Mouse (Mus musculus) layer of hippocampus, adult 9-10 months (tissue): ENCODE measurements around the gene Tnfrsf14.

ENCODE experiments used
- DNase-seq: peaks from one replicate; pipeline ENCODE4 v3.0.0; 2022; ENCODE audit warnings: low spot score

Tnfrsf14 gene

DNA sequence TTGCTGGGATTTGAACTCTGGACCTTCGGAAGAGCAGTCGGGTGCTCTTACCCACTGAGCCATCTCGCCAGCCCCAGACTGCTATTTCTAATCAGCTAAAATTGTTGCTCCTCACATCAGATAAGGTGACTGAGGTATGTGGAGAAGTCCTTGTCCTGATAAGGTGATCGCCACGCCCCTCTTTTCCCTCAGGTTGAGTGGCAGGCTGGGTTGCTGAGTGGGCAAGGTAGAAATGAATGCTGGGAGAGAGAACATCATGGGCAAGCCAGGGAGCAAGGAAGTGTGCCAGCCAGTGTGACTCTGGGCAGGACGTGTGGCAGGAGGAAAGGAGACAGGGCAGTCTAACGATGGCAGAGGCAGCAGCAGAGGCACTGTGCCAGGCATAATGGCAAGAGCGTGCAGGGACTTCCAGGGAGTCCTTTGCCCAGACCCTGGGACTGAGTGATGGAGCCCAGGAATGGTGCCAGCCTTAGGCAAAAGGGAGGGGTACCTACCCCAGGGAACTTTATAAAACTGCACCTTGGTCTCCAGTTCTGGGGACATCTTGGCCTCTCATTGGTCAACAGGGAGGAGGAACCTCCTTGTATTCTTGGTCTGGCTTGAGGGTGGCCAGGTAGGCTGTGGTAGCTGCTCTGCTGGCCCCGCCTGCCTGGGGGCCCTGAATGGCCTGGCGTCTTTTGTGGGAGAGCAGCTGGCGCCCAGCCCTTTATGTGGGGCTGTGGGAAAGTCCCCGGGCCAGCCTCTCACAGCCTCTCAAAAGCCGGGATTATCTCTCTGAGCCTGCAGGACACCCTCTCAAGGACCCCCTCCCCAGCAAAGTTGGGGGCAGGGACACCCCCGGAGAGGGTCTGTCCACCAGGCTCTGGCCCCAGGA lies 19.9 kb upstream of the Tnfrsf14 start:
- DNase-seq: no peak

- DNase-seq: no peak
These were observed 18.0 kb upstream of the Tnfrsf14 start for GRCm38 (mm10) chr4:154946319-154946718.

GRCm38 (mm10) chr4:154944121-154944590 lies 15.8 kb upstream of the Tnfrsf14 start:
- peak; percentile 73 for DNase-seq

DNA sequence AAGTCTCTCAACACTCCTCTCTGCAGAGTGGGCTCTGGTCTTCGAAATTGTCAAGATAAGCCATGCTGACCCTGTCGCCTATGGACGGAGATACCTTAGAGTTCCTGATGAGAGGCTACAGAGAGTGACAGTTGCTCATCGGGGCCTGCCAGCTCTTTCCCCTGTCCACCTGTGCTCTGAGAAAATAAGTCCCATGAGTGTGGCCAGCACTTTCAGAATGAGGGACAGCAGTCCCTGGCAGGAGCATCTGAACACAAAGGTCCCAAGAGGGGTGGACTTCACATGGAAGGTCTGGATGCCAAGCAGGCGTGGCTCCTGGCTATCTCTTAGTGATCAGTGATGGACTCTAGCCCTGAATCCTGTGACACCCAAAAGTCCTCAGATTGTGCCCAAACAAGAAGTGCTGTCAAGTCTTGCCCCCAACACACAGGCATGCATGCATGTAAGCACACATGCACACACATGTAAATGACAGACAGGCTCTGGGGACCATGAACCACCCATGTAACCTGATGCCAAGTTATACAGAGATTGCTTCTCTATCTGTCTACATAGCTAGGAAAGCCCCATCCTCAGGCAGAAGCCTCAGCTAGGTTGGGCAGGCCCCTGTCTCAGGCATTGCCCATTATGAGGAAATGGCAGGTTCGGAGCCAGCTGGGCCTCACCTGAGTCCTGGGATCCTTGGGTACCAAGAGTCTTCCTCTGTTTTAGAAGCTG lies 15.1 kb upstream of the Tnfrsf14 start:
- no peak for DNase-seq

DNA sequence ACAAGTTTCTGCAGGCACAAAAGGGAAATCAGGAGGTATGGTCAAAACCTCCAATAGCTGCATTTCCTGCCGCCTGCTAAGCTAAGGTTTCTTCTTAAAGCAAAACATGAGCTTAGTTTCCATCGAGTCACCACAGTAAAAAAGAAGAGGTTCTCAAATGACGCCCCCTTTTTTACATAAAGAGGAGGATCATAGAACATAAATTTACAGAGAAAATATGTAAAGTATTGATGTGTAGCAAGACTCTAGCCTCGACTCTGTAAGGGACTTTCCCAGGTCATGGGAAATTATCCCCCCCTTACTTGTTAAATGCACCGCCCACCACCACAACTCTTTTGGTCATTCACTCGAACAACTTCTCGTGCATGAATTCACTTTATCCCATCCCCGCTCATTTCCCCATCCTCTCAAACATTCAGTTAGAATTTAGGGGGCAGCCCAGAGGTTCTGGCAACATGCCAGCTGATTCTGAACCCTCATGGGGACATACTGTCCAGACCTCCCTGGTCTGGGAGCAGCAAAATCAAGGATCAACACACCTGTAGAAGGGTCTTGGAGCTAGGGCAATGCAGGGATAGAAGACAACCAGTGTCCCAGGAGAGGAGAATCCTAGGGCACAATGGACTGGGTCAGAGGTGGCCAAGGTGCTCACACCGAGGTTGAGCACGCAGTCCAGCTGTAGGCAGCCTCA lies 14.4 kb upstream of the Tnfrsf14 start:
- DNase-seq: no peak

GRCm38 (mm10) chr4:154941831-154942230 lies 13.5 kb upstream of the Tnfrsf14 start:
- no peak for DNase-seq

GRCm38 (mm10) chr4:154940156-154940555 lies 11.8 kb upstream of the Tnfrsf14 start:
- DNase-seq: no peak

DNA sequence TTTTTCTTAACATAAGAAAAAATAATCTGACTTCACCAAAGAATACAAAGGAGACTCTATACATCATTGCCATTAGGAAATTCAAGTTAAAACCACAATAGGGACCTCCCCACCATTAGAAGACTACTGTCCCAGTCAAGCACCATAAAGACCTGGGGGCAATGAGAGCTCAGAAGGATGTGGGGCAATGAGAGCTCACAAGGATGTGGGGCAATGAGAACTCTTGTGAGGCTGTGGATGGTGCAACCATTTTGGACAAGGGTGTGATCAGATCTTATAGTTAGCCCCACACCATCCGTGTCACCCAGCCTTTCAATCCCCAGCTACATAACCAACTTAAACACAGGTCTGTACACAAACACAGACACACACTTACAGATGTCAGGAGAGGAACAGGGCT lies 9.4 kb upstream of the Tnfrsf14 start:
- no peak for DNase-seq

- DNase-seq: no peak
These were observed 8.3 kb upstream of the Tnfrsf14 start for GRCm38 (mm10) chr4:154936542-154937255.

DNA sequence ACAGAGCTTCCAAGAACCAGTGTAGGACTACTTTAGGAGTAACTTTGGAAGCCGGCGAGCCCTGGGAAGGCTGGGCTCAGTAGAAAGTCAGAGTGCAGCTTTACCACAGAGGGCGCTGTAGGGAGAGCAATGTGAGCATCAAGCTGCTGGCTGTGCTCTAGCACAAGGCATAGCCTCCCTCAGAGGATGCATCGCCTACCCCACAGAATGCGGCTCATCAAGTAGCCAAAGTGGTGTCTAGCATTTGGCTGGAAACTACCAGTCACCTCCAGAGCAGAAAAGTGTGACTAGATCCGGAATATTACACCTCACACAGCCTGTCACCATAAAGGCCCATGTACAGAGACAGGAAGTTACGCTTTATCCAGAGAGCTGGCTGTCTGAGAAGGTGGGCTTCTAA lies 7.4 kb upstream of the Tnfrsf14 start:
- DNase-seq: no peak

DNA sequence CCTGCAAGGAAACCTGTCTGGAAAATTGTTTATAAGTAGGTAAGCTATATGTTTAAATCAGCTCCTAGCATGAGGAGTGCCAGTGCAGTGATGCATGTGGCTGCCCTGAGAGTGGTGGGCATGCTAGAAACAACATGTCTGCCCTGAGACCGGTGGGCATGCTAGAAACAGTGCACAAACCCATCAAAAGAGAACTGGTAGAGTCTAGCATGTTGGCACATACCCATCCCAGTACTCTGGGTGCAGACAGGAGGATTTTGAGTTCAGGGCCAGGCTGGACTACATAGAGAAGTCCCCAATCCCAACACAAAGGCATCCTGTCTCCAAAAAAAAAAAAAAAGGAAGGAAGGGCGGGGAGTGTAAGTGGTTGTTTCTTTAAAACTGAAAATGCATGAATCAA lies 6.4 kb upstream of the Tnfrsf14 start:
- no peak for DNase-seq

DNA sequence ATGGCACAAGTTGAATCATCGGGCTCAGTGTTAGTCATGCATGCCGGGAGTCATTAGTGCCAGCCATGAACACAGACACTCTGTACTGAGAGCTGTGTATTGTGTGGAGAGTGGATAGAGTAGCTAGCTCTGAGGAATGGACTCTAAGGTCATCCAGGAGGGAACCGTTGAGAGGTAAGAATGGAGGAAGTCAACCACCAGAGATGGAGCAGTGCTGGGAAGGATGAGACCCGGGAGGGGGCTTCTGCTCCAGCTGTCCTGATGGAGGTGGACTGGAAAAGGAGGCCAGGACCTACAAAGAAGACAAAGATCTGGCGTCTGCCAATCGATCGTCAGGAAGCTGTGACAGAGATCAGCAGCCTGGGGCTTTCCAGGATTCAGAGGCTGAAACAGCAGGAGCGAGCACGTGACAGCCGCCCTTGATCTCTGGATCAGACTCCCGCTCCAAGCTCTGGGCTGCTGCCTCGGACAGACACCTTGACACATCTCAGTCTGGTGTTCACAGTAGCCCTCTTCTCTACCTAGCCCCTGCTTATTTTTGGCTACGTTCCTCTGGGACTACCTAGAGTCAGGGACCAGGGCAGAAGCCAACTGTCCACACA lies 5.0 kb upstream of the Tnfrsf14 start:
- DNase-seq: no peak

DNA sequence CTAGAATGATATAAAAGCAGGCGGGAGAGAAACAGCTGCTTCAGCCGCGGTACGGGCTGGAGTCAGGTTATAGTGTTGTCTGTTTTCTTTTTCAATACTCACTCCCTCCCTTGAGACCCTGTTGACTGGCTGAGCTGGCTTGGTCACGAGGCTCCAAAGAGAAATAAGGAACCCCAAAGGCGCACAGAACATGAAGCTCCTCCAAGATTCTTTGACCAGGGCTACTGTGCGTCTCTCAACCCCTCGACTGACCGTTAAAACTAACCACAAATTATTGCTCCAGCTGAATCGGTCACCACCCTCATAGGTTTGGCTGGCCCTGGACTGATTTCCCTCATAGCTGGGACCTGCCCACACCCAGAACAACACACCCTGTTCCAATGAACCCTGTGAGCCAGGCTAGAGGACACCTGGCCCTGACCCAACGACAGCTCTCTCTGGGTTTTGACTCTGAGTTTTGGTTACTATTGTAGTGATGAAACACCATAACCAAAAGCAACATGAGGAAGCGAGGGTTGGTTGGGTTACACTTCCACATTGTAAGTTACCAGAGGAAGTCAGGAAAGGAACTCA lies 811 bp upstream of the Tnfrsf14 start:
- no peak for DNase-seq

DNA sequence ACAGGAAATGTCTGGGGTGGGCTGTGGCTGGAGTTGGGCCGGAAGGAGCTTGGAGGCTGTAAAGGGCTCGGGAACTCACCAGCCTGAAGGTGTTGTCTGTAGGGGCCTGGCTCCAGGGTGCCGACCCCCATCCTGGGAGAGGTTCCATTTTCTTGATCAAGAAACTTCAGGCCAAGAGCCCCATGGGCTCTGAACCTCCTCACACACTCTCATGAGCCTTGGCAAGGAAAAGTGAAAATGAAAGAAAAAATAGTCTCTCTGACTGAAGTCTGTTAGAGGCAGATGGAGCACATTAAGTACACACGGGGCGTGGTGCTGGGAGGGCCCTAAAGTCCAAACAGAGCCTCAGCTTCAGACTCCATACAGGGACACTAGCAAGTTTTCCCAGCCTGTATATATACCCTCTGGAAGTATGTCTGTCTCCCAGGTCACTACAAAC lies 445 bp downstream of the Tnfrsf14 start:
- DNase-seq: no peak

DNA sequence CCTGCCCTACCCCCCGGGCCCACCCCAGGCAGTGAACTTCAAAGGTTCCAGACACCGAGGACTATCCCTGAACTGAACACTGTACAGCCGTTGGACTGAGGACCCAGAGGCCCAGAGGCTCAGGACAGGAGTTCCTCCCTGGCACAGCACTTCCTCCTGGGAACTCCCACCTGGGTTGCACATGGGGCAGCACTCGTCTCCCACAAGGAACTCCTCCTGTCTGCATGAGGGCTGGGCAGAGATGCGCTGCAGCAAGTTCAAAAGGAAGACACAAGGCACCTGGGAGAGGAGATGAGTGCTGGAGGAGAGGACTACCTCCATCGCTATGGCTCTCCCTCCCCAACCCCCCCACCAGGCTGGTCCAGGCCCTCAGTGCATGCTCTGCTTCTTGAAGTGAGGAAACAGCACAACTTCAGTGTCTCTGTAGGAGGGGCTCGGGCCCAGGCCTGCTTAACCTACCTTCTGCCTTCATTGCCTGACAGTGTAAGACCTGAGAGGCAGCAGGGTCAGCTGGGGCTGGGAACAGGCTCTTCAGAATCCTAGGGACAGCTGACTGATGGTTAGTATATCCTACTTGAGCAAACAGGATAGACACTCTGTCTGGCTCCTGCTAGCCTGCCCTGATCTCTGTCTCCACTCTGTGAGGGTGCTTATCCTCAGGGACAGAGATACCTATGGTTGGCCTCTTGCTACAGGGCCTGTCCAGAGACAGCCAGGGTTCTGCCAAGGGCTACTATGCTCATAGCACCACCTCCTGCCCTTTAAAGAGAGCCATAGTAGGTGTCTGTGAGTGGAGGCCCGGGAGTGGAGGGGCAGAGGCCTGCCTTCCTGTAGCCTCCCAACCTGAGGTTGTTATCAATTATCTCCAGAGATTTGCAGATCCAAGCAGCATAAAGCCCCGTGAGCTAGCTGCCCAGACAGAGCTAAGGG lies 1.1 kb downstream of the Tnfrsf14 start:
- DNase-seq: no peak

DNA sequence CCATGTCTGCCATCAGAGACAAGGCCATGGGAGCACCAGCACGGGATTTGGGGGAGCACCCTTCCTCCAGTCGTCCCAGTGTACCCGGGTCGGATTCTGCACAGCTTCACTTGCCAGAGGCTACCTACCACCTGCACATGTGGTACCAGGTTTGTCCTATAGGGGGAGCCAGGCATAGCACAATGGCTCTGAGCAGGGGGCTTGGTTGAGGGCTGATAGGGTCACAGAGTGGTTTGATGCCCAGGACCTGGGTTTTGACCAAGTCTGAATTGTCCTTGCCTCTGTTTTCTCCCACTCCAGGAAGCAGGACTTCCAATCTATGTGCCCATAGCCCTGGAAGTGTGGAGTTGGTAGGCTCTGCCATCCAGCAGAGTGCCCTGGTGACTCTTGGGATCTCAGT lies 3.0 kb downstream of the Tnfrsf14 start:
- no peak for DNase-seq

DNA sequence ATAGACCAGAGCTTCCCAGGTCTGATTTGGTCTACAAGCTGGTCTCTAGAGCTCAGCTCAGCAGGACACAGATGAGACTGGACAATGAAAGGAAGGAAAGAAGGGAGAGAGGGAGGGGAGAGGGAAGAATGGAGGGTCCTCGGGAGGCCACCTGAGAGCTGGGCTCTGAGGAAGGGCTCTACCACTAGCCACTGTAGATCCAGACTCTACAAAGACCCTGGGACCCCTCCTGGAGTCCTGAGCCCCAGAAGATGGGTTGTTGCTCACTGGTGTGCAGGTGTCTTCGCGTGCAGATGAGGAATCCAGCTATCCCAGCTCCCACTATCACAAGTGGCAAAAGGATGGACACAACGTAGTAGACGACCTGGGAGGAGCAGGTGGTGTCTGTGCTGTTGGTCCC lies 5.4 kb downstream of the Tnfrsf14 start:
- DNase-seq: no peak

DNA sequence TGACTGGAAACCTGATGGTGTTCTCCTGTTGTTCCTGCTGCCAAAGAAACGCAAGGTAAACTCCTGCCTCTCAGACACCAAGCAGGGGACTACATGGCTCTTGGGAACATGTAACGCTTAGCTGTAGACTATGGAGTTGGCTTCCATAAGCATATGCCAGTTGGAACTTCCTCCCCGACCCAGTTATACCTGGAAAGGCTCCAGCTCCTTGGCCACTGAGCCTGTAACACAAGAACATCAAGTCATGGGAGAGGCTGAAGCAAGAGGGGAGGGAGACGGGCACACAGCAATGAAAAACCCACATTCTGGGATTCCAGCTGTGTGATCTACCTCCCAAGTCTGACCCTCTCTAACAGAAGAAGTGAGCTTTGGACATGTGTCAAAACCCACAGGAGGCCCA lies 6.1 kb downstream of the Tnfrsf14 start:
- DNase-seq: no peak

DNA sequence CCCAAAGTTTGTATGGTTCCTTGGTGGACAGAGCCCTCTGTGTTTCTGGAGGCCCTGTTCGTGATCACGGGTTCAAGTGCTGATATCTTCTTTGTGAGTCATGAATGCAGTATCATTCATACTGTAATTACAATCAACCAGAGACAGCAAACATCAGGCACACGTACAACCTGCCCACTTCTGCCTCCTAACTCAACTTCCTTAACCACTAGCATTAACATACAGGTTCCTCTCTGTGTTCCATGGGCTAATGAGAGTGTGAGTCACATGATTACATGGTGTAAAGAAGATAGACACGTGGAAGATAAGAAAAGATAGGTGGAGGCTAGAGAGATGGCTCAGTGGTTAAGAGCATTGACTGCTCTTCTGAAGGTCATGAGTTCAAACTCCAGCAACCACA lies 11.7 kb downstream of the Tnfrsf14 start:
- no peak for DNase-seq

DNA sequence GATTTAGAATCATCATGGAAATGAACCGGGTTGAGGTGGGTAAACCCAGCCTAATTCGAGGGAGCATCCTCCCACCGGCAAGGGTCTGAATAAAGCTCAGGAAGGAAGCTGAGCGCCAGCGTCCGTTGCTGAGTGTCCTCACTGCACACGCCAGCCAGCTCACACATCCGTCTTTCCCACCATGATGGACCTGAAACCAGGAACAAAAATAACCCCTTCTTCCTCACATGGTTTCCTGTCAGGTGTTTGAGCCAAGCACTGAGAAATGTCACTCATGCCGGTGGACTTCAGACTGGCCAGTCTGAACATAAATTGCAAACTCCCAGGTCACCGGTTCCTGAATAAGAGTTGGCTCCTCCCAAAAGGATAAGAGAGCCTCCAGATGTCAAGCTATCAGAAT lies 13.1 kb downstream of the Tnfrsf14 start:
- no peak for DNase-seq
